Mouse (Mus musculus) testis, postnatal 10 days (tissue): ENCODE measurements around the gene Gpr55.

Experiments
- DNase-seq: peaks from one replicate; pipeline ENCODE4 v3.0.0; 2021; ENCODE audit warnings: low spot score

Gpr55 gene

GRCm38 (mm10) chr1:85915890-85916289, 44.9 kb downstream of the Gpr55 start:
- no peak for DNase-seq

GRCm38 (mm10) chr1:85913078-85913755, 47.6 kb downstream of the Gpr55 start:
- DNase-seq = no peak

- no peak for DNase-seq
These were observed 51.8 kb downstream of the Gpr55 start for GRCm38 (mm10) chr1:85908754-85909590.

GRCm38 (mm10) chr1:85906892-85907291, 53.9 kb downstream of the Gpr55 start:
- no peak for DNase-seq

DNA sequence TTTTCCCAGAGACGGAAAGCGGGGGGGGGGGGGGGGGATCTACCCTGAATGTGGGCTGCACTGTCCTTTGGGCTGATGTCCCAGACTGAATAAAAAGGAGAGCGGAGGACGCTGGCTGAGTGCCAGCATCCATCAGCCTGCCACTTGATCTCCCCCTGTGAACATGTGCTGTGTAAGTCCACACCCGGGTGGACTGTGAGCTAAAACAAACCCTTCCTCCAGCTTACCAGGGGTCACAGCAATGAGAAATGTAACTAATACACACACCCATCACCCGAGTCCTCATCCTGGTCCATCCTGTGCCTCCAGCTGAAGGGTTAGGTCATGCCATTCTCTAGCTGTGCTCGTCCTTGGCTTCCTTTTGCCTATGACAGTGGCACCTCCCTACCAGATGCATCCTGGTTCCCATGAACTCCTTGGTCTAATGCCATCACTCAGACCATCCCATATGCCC, 58.7 kb downstream of the Gpr55 start:
- no peak for DNase-seq

DNA sequence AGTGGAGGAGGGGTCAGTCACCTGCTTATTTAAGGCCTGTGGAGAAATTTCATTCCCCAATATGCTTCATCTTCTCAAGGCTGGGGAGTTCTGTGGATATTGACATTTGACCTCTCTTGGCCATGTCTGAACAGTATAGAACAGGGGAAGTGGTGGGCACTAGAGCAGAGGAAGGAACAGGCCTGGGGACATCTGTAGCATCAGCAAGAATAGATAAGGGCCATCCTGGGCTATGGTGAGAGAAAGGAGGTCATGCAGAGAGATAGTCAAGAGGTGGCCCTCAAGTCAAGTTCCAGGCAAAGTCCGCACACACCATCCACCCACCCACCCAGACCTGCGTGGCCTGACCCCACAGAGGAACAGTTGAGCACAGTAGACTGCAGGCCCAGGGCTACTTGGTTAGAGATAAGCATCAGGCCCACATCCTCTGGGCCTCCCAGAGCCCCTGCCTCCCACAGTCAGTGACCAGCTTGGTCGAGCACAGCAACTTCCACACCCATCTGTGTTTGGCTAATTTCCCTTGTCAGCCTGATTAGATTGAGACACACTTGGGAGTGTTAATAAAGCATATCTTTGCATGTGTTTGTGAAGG, 59.2 kb downstream of the Gpr55 start:
- DNase-seq = no peak

- no peak for DNase-seq
These were observed 60.1 kb downstream of the Gpr55 start for GRCm38 (mm10) chr1:85900521-85901333.

DNA sequence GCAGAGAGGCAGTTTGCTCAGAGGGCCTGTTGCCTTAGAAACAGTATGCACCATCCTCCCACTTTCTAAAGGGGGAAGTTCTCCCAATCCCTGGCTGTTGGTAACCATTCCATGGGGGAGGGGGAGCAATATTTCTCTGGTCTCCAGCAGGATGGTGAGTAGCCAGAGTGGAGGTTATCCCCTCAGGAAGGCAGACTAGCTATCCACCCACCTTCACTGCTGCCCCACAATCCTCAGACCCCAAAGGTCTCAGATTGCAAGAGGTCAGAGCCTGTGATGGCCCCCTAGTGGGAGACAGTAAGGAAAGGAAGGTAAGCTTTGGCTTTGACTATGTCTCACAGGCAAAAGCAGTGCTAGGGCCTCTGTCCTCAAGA, 61.4 kb downstream of the Gpr55 start:
- no peak for DNase-seq

DNA sequence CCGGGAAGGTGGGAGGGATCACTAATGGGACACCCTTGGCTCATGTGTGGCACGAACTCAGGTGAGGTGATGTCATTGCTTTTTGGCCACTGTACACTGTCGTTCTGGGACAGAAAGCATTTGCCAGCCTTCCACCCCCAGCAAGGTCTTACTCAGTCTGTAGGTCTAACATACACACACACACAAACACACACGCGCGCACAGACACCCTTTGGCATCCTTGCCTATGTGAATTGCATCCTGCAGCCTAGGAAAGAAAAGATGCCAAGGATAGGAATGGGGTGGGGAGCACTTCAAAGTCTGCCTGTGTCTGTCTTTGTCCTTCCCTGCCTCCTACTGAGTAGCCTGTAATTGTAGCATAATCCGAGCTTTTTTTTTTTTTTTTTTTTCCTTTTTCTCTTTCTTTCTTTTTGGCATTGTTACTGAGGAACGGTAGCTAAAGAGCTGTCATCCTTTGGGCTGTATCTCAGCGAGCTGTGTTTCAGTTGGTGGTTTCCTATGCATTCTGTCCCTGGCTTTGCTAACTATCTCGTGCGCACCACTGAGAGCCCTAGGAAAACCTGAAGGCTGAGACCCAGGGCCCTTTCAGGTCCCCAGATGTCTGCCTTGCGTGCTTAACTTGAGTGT, 61.9 kb downstream of the Gpr55 start:
- no peak for DNase-seq

GRCm38 (mm10) chr1:85897901-85898760, 62.7 kb downstream of the Gpr55 start:
- DNase-seq = no peak

DNA sequence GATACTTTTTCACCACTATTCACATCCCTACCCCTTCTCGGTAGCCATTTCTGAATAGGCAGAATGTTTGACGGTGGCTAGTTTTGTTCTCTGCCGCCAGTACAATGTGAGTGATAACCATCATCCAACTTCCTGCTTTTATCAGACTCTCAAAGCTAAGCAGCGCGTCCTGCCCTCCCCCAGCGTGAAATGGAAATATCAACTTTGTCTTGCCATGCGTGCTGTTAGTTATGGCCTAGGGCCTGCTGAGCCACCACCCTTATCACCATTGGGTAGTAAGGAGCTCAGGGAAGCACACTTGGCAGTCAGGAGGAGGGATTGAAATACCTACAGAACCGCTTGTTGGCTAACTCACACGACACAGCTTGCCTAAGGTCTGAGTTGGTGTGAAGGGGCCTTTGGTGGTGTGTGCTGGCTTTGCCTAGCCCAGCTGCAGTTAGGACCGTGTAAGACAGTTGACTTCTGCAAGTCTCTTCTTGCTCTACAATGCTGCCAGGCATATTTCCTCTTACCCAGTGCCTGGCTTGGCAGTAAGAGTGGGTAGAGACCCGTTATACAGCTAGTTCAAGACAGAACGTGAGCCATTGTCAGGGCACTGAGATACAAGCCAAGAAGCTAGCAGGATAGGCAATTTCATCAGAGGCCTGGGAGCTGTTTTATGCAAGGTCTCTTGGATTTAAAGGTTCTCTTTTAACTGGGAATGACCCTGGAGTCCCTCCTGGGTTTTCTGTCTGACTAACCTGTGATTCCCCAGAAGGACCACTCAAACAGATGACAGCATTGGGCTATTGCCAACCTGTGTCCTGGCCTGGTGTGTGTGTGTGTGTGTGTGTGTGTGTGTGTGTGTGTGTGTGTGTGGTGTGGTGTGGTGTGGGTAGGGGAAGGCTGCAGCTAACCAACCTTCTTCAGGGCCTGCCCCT, 63.8 kb downstream of the Gpr55 start:
- no peak for DNase-seq

DNA sequence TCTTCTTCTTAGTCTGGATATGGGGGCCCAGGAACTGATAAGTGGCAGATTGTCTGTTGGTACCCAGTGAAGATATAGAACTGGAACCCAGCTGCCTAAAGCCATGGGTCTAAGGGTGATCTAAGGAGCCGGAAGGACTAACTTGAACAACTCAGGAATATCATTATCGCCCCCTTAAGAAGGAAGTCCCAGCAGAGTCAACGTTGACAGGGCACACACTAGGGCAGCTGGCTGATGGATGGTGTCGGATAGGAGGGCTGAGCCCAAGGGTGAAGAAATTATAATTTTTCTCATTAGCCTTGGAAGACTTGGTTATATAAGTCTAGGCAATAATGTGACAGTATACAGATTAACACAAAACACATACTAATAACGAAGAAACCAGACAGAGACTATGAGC, 64.7 kb downstream of the Gpr55 start:
- DNase-seq = no peak

GRCm38 (mm10) chr1:85895391-85895837, 65.4 kb downstream of the Gpr55 start:
- peak; percentile 69 for DNase-seq

DNA sequence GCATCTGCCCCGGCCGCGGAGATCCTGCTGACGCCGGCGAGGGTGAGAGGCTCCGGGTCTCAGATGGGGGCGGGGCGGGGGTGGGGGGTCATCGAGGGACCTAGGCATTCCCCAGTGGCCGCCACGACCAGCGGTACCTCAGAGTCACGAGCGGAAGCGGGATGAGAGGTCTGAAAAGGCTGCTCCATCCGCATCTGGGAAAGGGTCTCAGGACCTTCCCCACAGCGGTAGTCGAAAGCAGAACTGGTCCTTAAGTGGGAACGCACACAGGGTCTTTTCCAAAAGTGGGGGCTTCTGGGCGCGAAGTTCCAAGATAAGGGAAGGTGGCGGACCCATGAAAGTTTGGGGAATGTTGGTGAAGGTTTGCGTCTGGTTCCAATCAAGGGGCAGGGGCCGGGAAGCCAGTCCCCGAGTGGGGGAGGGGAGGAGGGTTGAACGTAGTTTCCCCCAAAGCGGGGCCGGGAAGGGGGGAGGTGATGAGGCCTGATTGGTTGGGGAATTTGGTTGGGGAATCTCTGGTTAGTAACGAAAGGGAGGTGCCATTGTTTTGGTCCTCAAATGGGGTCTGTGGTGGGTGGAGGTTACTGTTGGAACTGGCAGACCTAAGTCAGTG, 66.0 kb downstream of the Gpr55 start:
- peak; percentile 70 for DNase-seq

- peak; percentile 95 for DNase-seq
These were observed 66.5 kb downstream of the Gpr55 start, which contains the start of gene Itm2c for GRCm38 (mm10) chr1:85894231-85894747. Itm2c (plus strand) TSS chr1:85894281.
